Mouse (Mus musculus) embryonic fibroblast, embryonic 13.5 days (primary cell): ENCODE measurements at regions not wholly inside any gene's neighbourhood (a gene's known extent, or its start where the extent isn't known, plus 50 kb on each side); places are given as distances from the start of the nearest gene placed in this dataset.

Experiments used
- CTCF ChIP-seq: IDR thresholded peaks from 2 replicates; pipeline ENCODE4 v1.5.1; 2011; ENCODE audit warnings: mild to moderate bottlenecking, control low read depth, low read length, moderate library complexity, borderline replicate concordance; ENCODE audit not compliant: insufficient read depth
- POLR2A ChIP-seq: IDR thresholded peaks from 2 replicates; pipeline ENCODE4 v1.6.1; 2011; ENCODE audit warnings: low read depth, mild to moderate bottlenecking, control low read depth, low read length, moderate library complexity

GRCm38 (mm10) chr1:76724453-76724852 lies 790.4 kb downstream of the Epha4 start:
- TF ChIP-seq POLR2A: no peak
- TF ChIP-seq CTCF: no peak
